Mouse (Mus musculus) cerebellum, adult 2 months (tissue): ENCODE measurements around the gene Arpc5. TPM values are rescaled to one million over a fixed set of nuclear protein-coding genes. Genes with fewer than 3 reads are reported as not detected.
A peak's percentile ranks its signal among the peaks of the same experiment; 100 is the strongest.

Experiments
- DNase-seq, 2 experiments: peaks; one replicate each; pipeline ENCODE4 v3.0.0; 2021
- H3K27ac ChIP-seq: fragments of 200-500 bp; 2 replicates; pipeline ENCODE4 v1.5.1; 2012; ENCODE audit warnings: low read length, control low read depth, inconsistent platforms; ENCODE audit not compliant: insufficient read depth
- H3K27me3 ChIP-seq: fragments of 200-500 bp; 2 replicates; pipeline ENCODE4 v1.6.1; 2012; ENCODE audit warnings: inconsistent platforms, mild to moderate bottlenecking, low read length, moderate library complexity; ENCODE audit not compliant: control insufficient read depth, insufficient read depth
- H3K4me1 ChIP-seq: fragments of 200-500 bp; 2 replicates; pipeline ENCODE4 v1.6.1; 2011; ENCODE audit warnings: low read length; ENCODE audit not compliant: control insufficient read depth, insufficient read depth
- H3K4me3 ChIP-seq: fragments of 200-500 bp; replicated peaks from 2 replicates; pipeline ENCODE3; 2011; ENCODE audit warnings: mild to moderate bottlenecking, low read depth, low read length, control low read depth; ENCODE audit not compliant: insufficient read depth
- CTCF ChIP-seq: fragments of 200-500 bp; IDR thresholded peaks from 2 replicates; pipeline ENCODE4 v1.5.1; 2011; ENCODE audit warnings: low read depth, mild to moderate bottlenecking, control low read depth, low read length, moderate library complexity, borderline replicate concordance; ENCODE audit not compliant: insufficient read depth
- POLR2A ChIP-seq: fragments of 200-500 bp; IDR thresholded peaks from 2 replicates; pipeline ENCODE4 v1.6.1; 2011; ENCODE audit warnings: low read length, control low read depth, borderline replicate concordance; ENCODE audit not compliant: insufficient read depth
- WGBS: fragments of 180-500 bp; shearing (Covaris S2); methylation state at CpG from one replicate; pipeline ENCODE4 v1.1.7; 2018; 5-methylcytosine and 5-hydroxymethylcytosine counted together
- polyA plus RNA-seq: library from polyadenylated mRNA; depleted of rRNA; stranded (reverse); fragments of >200 nt; gene quantifications from 2 replicates; pipeline ENCODE4 v1.2.3, GENCODE M21; 2012

The Arpc5 gene
- polyA plus RNA-seq, 1 experiment = 71.3 TPM

DNA sequence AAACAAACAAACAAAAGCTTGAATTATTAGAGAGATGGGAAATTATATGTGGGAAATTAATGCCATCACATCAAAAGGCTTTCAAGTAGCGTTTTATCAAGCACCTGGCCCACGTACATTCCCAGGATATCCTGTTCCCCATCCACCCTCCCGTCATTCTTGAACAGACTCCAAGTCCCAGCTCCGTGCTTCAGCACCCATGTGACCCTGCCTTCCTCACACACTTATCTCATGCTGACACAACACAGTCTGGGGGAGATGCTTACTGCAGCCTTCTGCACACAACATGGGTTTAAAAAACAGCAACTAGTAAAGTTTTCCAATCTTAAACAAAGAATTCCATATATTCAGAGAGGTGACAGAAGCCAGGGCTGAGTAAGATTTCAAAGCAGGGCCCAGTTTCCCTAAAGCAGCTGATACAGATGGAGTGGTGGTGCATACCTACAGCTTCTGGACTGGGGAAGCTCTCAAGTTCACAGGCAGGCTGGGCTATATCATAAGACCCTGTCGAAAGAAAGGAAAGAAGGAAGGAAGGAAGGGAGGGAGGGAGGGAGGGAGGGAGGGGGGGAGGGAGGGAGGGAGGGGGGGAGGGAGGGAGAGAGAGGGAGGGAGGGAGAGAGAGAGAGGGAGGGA lies 38.6 kb upstream of the Arpc5 start:
- no peaks in the 10 kb centered on the region for H3K27me3 ChIP-seq
- 39% methylated on average over 4 of the region's 5 CpGs for WGBS
- TF ChIP-seq CTCF (no peak), POLR2A (no peak)
- H3K4me1 ChIP-seq = no peaks in the 10 kb centered on the region
- no peak overlapping the region for H3K4me3 ChIP-seq
- DNase-seq = no peak
- no peak overlapping the region for H3K27ac ChIP-seq

DNA sequence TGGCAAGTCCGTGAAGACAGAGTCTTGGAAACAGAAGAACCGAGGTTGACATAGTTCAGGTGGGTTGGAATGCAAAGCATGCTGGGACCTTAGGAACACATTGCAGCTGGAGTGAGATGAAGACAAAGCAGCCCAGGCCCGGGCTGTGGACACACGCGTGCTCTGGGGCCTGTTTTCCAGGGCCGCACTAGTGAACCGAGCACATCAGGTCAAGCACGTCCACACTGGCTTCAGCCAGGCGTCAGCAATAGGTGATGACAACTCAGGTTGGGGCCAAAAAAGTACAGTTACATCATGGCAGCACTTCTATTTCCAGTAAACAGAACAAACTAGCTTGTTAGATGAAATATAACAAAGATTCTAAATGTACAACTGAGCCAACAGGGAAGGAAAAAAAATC lies 27.5 kb upstream of the Arpc5 start:
- DNase-seq = no peak
- H3K27me3 ChIP-seq = no peaks in the 10 kb centered on the region
- WGBS = 83% methylated on average over 9 of the region's 9 CpGs
- H3K27ac ChIP-seq = no peak overlapping the region
- no peak for TF ChIP-seq POLR2A
- no peak for TF ChIP-seq CTCF
- H3K4me1 ChIP-seq = no peaks in the 10 kb centered on the region
- no peak overlapping the region for H3K4me3 ChIP-seq

DNA sequence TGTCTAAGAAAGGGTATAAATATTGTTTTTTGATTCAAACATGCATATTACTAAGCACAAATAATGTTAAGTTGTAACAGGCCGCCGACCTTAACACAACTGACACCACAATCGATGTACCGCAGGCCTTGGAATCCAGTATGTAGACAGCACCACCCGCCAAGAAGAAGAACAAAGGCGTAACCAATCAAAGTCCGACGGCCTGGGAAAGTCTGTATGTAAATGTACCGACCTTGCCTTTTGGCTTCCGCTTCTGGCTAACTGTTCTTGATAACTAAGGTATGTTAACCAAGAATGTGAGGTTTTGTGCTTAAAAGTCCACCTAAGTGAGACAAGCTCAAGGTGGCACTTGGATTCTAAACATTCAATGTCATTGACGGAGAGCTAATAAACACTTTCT lies 27.0 kb upstream of the Arpc5 start:
- Histone ChIP-seq H3K27ac (no peak overlapping the region), H3K4me3 (no peak overlapping the region), H3K27me3 (no peaks in the 10 kb centered on the region), H3K4me1 (no peaks in the 10 kb centered on the region)
- TF ChIP-seq CTCF (no peak), POLR2A (no peak)
- no peak for DNase-seq
- WGBS = 53% methylated on average over 11 of the region's 11 CpGs

DNA sequence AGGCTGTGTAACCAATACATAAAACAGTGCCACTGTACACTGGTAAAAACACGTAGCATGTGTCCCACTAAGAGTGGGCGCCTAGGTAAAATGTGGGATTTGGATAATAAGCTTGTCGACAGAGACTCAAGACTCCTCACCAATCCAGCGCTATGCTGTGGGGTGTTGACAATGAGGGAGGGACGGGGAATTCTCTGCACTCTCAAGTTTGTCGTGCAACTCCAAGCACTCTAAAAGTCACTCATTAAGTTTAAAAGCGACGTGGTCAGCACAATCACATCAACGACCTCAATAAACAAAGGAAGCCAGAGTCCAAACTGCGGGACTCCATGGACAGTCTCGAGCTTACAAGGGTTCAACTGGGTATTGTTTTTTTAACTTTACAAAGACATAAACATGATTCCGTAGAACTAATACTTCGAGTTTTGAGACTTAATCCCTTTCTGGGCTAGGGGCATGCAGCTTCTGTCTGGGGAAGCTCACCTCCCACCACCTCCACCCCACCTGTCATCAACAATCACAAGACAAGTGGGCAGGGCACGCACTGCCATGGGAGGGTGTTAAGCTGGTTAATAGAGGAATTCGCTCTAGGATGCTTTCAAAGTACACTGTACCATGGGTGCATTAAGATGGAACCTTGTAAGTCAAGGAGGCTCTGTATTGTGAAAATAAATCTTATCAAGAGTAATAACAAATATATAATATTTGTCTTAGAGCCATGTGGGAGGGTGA lies 23.1 kb upstream of the Arpc5 start:
- Histone ChIP-seq H3K27ac (no peak overlapping the region), H3K4me1 (no peaks in the 10 kb centered on the region), H3K27me3 (no peaks in the 10 kb centered on the region), H3K4me3 (no peak overlapping the region)
- TF ChIP-seq POLR2A (no peak), CTCF (no peak)
- no peak for DNase-seq
- 77% methylated on average over 15 of the region's 15 CpGs for WGBS

DNA sequence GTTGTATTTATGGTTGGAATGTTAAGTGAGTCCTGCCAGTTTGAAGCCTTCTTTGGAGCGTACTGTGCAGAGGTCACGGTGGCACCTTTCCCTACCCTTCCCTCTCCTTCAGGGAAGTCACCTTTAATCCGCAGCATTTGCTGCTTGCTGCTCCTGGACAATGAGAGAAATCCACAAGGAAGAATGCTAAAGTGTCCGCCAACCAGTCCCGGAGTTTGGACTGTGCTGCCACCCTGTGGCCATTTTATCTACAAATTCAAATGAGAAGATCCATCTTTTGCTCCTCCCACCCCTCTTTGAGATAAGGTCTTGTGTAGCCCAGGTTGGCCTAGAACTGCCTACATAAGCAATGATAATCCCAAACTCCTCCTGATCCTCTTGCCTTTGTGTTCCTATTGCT lies 19.9 kb upstream of the Arpc5 start:
- no peaks in the 10 kb centered on the region for H3K27me3 ChIP-seq
- H3K4me3 ChIP-seq = no peak overlapping the region
- 4% methylated on average over 5 of the region's 5 CpGs for WGBS
- no peaks in the 10 kb centered on the region for H3K4me1 ChIP-seq
- TF ChIP-seq POLR2A (no peak), CTCF (peak; percentile 82)
- no peak overlapping the region for H3K27ac ChIP-seq
- DNase-seq = peak; percentile 73 to 79

DNA sequence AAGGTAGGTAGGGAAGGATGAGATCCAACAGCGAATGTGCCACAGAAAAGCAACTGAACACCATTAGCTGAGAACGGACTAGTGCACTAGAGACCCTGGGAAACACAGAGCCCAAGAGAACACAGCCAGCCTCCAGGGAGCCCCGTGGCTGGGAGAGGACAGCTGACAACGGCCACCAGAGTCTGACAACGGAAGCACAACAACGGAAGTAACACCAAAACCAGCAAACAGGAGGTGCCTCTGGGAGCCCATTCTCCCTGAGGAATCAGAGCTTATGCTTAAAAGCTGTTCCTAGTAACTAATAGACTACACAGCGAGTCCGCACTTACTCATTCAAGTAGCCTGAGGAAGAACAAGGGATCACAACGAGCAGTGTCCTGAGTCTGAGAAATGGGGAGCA lies 17.1 kb upstream of the Arpc5 start:
- DNase-seq = no peak
- Histone ChIP-seq H3K27me3 (no peaks in the 10 kb centered on the region), H3K4me3 (no peak overlapping the region), H3K4me1 (no peaks in the 10 kb centered on the region), H3K27ac (no peak overlapping the region)
- TF ChIP-seq CTCF (no peak), POLR2A (no peak)
- 69% methylated on average over 9 of the region's 9 CpGs for WGBS

DNA sequence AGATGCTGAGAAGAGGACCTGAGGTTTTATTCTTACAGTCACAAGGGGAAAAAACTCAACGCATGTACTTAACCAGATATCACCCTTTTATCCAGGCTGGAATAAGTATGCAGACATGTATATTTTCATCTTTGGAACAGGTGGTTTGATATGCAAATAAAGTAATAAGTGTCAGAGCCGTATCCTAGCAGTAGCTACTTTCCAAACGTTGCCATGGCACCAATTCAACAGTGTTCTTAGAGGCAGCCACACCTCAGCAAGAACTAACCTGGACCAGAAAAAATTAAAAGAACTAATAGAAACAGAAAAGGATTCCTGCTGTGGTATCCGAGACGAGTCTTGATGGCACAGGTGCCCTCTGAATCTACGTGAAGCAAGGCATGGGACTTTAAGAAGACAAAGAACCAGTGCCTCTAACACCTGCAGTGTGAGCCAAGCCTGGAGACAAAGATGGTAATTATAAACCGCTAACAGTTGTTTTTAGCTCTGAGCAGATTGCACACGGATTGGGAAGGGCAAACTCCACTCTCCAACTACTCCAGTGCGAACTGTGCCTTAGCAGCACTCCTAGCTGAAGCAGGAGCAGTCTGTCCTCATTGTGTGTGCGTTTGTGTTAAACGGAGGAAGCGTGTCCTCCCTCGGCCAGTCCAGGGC lies 15.9 kb upstream of the Arpc5 start, which contains the start of gene Apobec4:
TSS of gene Apobec4 (plus strand) at position 240 of the 654 bp plus-strand sequence.
- Histone ChIP-seq H3K4me1 (no peaks in the 10 kb centered on the region), H3K27ac (no peak within 1 kb of the TSS), H3K4me3 (no peak within 1 kb of the TSS), H3K27me3 (no peaks in the 10 kb centered on the region)
- no peak for DNase-seq
- TF ChIP-seq CTCF = no peak
- no peak for TF ChIP-seq POLR2A
- WGBS = 51% methylated on average over 13 of the region's 13 CpGs
